Mouse (Mus musculus) neural tube, embryonic 11.5 days (tissue): ENCODE results near the gene Tmem200a. TPM values are rescaled to one million over a fixed set of nuclear protein-coding genes. Genes with fewer than 3 reads are reported as not detected.
"Not testable (repeated sequence)": the region's sequence is repeated elsewhere in the genome, so short reads cannot be mapped to it uniquely, and the experiment has no call there.

Experiments
- ATAC-seq: fragments of 200-750 bp; cut with Nextera tagmentation; 2 replicates; pipeline ENCODE4 v1.8.0; 2017; ENCODE audit warnings: moderate number of reproducible peaks, mild to moderate bottlenecking, moderate TSS enrichment, moderate library complexity; ENCODE audit not compliant: insufficient read depth, low FRiP score, low TSS enrichment
- DNase-seq: peaks from one replicate; pipeline ENCODE4 v3.0.0-alpha.2; 2015; ENCODE audit warnings: low spot score
- H3K27ac ChIP-seq: fragments of 300-500 bp; sonication (generic); 2 replicates; pipeline ENCODE4 v1.5.1; 2014; ENCODE audit warnings: low read depth, mild to moderate bottlenecking, low read length
- H3K27me3 ChIP-seq: fragments of 300-500 bp; sonication (generic); 2 replicates; pipeline ENCODE4 v1.6.1; 2014; ENCODE audit warnings: mild to moderate bottlenecking, low read length, mixed read lengths; ENCODE audit not compliant: control insufficient read depth, insufficient read depth
- H3K36me3 ChIP-seq: fragments of 300-500 bp; sonication (generic); 2 replicates; pipeline ENCODE4 v1.6.1; 2014; ENCODE audit warnings: mild to moderate bottlenecking, low read length, moderate library complexity, mixed read lengths; ENCODE audit not compliant: control insufficient read depth, insufficient read depth
- H3K4me1 ChIP-seq: fragments of 300-500 bp; sonication (generic); 2 replicates; pipeline ENCODE4 v1.6.1; 2014; ENCODE audit warnings: low read length, mixed read lengths; ENCODE audit not compliant: control insufficient read depth, insufficient read depth
- H3K4me2 ChIP-seq: fragments of 300-500 bp; sonication (generic); 2 replicates; pipeline ENCODE4 v1.6.1; 2014; ENCODE audit warnings: low read depth, mild to moderate bottlenecking, moderate library complexity
- H3K4me3 ChIP-seq: fragments of 300-500 bp; sonication (generic); 2 replicates; pipeline ENCODE4 v1.5.1; 2014; ENCODE audit warnings: low read depth, low read length
- H3K9ac ChIP-seq: fragments of 300-500 bp; sonication (generic); 2 replicates; pipeline ENCODE4 v1.6.1; 2014; ENCODE audit warnings: mild to moderate bottlenecking, low read length
- H3K9me3 ChIP-seq: fragments of 300-500 bp; sonication (generic); 2 replicates; pipeline ENCODE4 v1.6.1; 2016; ENCODE audit warnings: low read length; ENCODE audit not compliant: control insufficient read depth
- WGBS: fragments of 180-500 bp; shearing (Covaris S2); extraction: QIAGEN DNeasy Blood & Tissue Kit; methylation state at CpG from one replicate; pipeline ENCODE4 v1.1.7; 2014; 5-methylcytosine and 5-hydroxymethylcytosine counted together
- polyA plus RNA-seq: library from polyadenylated mRNA; unstranded; fragments of >200 nt; fragmentation: Nextera tagmentation; extraction: Ambion mirVana; gene quantifications from 2 replicates; pipeline ENCODE4 v1.2.1, GENCODE M21; 2014

The Tmem200a gene
- polyA plus RNA-seq, 1 experiment from 2014 or later, result 15.0 TPM

DNA sequence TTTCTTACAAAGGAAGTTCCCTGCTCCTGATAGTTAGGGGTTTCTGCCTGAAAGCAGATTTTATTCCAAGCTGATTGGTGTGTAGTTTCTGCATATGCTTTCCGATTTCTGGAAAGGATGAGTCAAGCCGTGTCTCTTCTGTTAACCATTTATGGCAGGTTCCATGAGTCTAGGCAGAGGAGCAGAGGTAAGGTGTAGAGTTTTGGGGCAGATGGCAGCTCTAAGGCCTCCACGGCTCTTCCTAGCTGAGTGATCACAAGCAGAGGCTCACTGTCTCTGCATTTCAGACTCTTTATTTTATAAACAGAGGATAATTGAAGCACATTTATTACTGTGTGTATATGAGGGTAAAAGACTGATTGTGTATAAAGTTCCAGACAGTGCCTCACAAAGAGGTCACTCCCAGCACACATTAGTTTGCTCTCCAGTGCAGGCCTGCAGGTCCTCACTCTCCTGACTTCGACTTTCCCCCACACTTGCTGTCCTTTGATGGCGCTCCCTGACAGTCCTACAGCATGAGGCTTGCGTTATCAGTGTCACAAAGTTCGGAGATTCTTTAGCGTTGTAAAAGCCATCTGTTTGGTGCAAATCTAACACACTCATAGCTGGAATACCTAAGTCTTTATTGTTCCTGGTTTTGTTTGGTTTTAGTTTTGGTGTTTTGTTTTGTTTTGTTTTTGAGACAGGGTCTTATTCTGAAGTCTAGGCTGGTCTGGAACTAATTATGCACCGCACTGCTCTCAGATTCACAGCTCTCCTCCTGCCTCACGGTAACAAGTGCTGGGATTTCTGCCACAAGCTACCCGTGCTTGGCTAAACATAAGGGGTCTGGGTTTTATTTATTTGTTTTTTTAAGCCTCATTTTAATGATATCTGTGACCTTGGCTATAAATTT, 151.1 kb downstream of the Tmem200a start:
- Histone ChIP-seq H3K4me2 (no peak overlapping the region), H3K27me3 (no peaks in the 10 kb centered on the region), H3K27ac (no peak overlapping the region), H3K9me3 (no peaks in the 10 kb centered on the region), H3K36me3 (no peaks in the 10 kb centered on the region), H3K4me3 (no peak overlapping the region), H3K4me1 (peaks cover 15% of the 10 kb centered on the region; the same call in 1 of the 2 replicates), H3K9ac (no peak overlapping the region)
- DNase-seq (no peak), ATAC-seq (no peak)
- WGBS, result 42% methylated on average over 11 of the region's 11 CpGs

DNA sequence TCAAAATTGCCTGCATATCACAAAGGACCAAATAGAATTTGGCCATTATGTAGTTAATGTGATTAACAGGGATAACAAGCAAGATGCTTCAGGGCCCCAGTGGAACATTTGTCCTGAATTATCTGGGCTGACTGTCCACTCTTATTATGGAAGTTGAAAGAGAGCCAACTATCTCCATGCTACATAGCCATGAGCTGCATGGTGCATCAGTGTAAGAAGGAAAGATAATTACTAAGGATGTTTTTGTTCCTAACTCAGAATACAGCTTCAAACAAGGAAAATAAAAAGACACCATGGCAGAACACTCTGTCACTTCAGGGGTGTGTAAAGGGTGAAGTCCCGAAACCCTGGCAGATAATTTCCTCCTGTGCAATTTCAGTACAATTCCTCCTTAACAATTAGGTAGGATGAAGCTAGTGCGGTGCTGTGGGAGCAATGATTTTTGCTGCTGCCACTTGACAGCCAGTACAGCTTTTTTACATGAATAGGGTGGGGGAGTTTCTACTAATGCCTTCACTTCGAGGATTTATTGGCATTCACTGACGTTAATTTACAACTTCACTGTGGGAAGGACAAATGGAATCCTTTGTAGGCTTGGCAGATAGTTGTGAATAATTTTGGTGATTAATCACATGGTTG, 158.1 kb downstream of the Tmem200a start:
- H3K4me2 ChIP-seq, result no peak overlapping the region
- peak; percentile 28 for DNase-seq
- H3K9me3 ChIP-seq, result no peaks in the 10 kb centered on the region
- 0 out of 2 replicates have a peak, but pooled peaks cover 2% of the 10 kb centered on the region for H3K4me1 ChIP-seq
- no peak overlapping the region for H3K27ac ChIP-seq
- H3K36me3 ChIP-seq, result no peaks in the 10 kb centered on the region
- H3K9ac ChIP-seq, result no peak overlapping the region
- H3K27me3 ChIP-seq, result no peaks in the 10 kb centered on the region
- no peak overlapping the region for H3K4me3 ChIP-seq
- 14% methylated on average over 4 of the region's 4 CpGs for WGBS
- peak; percentile 36; the same call in 1 of the 2 replicates for ATAC-seq

DNA sequence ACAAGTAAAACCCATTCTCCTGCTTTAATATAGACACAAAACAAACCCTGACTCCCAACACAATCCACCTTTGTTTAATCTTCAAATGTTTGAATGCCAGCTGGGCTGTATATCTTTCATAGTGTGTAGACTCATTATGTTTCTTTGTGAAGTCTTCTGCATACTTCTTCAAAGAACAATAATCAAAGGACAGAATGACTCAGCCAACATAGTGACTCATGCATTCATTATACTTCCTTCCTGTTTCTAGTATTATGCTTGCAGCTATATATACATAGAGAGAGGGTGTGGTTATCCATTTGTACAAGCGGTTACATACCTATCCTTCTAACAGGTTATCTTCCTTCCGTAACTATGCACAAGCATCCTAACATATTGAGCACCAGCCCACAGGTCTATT, 160.7 kb downstream of the Tmem200a start:
- H3K4me1 ChIP-seq, result 0 out of 2 replicates have a peak, but pooled peaks cover 2% of the 10 kb centered on the region
- H3K27ac ChIP-seq, result no peak overlapping the region
- WGBS, result 65% methylated on average over 2 of the region's 2 CpGs
- no peak overlapping the region for H3K4me2 ChIP-seq
- no peaks in the 10 kb centered on the region for H3K9me3 ChIP-seq
- ATAC-seq (no peak), DNase-seq (no peak)
- no peaks in the 10 kb centered on the region for H3K27me3 ChIP-seq
- H3K36me3 ChIP-seq, result no peaks in the 10 kb centered on the region
- H3K4me3 ChIP-seq, result no peak overlapping the region
- H3K9ac ChIP-seq, result no peak overlapping the region

DNA sequence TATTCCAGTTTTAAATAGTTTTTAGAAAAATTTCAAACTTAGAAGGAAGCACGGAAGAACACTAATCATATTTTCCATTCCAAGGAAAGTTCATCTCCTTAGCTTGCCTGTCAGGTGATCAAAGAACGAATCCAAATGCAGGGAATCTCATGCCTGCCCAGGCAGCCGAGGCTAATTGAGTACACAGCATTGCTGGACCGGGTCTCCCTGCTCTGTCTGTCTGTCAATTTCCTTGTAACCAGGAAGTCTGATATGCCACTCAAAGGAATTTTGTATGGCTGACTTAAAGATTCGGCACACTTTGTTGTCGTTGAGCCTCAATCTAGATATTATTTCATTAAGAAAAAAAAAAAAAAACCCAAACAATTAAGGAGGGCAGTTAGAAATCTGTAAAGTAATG, 168.6 kb downstream of the Tmem200a start:
- Histone ChIP-seq H3K9ac (no peak overlapping the region), H3K36me3 (no peaks in the 10 kb centered on the region), H3K4me3 (no peak overlapping the region), H3K27ac (no peak overlapping the region), H3K4me2 (no peak overlapping the region), H3K4me1 (no peaks in the 10 kb centered on the region), H3K27me3 (no peaks in the 10 kb centered on the region), H3K9me3 (no peaks in the 10 kb centered on the region)
- no peak for DNase-seq
- WGBS, result 56% methylated on average over 6 of the region's 6 CpGs
- ATAC-seq, result no peak

DNA sequence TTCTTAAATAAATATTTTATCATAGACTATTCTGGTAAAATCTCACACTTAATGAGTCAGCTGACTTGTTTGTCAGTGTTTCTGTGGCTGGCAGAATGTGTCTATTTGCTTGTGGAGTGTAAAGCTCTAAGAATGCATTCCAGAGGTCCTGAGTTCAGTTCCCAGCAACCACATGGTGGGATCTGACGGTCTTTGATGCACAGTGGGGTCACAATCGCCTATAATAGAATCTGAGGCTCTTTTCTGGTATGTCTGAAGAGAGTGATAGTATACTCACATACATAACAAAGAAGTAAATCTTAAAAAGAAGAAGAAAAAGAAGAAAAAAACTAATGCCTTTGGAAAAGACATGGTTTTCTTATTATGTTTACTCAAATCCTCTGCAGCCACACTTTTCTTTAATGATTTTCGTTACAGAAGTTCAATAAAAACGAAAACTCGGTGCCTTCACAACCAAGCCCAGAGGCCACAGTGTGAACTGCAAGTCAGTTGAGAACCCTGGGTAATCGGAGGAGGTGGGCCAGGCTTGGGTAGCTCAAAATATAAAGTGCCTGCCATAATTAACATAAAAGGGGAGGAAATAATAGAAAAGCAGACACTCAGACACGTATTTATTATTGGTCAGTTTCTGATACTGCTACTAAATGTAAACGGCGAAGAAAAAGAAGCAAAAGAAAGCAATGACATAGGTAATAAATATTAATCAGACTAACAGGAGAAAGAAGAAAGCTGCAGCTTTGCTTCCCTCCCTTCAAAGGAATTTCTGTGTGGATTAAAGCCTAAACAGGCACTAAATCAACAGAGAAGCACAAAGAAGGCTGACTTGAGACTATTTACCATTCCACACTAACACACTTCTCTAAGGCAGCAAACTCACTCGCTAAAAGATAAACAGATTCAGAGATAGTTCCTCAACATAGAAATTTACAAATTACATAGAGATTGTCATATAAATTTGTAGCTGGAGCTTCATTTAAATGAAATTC, 170.5 kb downstream of the Tmem200a start:
- Histone ChIP-seq H3K27me3 (no peaks in the 10 kb centered on the region), H3K9me3 (no peaks in the 10 kb centered on the region), H3K4me1 (no peaks in the 10 kb centered on the region), H3K27ac (no peak overlapping the region), H3K9ac (no peak overlapping the region), H3K4me2 (no peak overlapping the region), H3K36me3 (no peaks in the 10 kb centered on the region), H3K4me3 (no peak overlapping the region)
- DNase-seq, result peak; percentile 46
- 33% methylated on average over 10 of the region's 10 CpGs for WGBS
- ATAC-seq, result peak; percentile 87

DNA sequence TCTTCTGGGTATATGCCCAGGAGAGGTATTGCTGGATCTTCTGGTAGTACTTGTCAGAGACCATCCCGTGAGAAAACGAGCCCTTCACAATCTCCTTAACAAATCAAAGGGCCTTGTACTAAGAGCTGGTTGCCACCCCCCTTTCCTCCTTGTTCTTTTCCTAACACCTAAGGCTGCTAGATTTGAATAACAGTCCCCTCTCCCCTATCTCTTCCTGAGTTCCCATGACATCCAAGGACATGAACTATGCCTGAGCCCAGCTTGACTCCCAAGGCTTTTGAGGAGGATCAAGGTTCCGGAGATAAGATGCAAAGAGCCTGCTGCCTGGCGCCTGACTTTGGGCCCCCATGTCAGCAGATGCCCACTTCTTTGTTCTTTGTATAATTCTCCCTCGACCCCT, 184.7 kb downstream of the Tmem200a start:
- H3K4me2 ChIP-seq, H3K27ac ChIP-seq, H3K27me3 ChIP-seq, H3K4me1 ChIP-seq, DNase-seq, H3K4me3 ChIP-seq, H3K36me3 ChIP-seq, ATAC-seq, H3K9ac ChIP-seq, H3K9me3 ChIP-seq: not testable (repeated sequence)
- WGBS, result 87% methylated on average over 5 of the region's 5 CpGs

DNA sequence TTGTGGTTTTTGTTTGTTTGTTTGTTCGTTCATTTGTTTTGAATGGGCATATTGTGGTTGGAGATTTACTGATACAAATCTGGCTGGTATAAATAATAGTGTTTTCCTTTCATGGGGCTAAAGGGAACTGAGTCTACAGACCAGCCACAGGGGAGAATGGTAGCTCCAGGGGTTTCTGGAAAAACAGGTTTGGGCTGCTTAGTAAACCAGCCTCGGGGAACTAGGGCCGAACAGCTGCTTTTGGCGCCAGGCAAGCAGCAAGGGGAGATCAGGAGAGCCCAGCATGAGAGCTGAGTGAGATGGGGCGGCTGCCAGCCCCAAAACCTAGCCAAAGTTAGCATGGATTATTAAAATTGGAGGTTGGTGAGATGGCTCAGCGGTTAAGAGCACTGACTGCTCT, 191.6 kb downstream of the Tmem200a start:
- Histone ChIP-seq H3K27ac (no peak overlapping the region), H3K27me3 (no peaks in the 10 kb centered on the region), H3K4me1 (no peaks in the 10 kb centered on the region), H3K4me3 (no peak overlapping the region), H3K9me3 (no peaks in the 10 kb centered on the region), H3K9ac (no peak overlapping the region), H3K36me3 (no peaks in the 10 kb centered on the region), H3K4me2 (no peak overlapping the region)
- DNase-seq (no peak), ATAC-seq (no peak)
- 54% methylated on average over 6 of the region's 6 CpGs for WGBS

DNA sequence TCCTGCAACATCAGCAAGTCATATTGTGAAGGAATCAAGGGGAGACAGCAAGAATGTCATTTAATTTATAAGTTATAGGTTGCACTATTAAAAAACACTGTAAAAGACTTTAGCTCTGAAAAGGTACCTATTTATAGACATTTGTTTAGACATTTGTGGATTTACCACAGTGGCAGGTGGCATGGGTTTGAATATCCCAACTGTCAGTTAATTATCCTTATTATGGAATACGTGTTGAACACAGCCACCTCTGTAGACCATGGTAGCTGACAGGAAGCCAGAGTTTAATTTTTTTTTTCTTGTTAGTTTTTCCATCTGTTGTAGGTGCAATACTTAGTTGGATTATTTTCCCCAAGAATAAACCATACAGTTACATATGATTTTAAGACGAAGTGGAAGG, 194.3 kb downstream of the Tmem200a start:
- no peak for DNase-seq
- Histone ChIP-seq H3K9me3 (no peaks in the 10 kb centered on the region), H3K27me3 (no peaks in the 10 kb centered on the region), H3K9ac (no peak overlapping the region), H3K36me3 (no peaks in the 10 kb centered on the region), H3K4me2 (no peak overlapping the region), H3K4me3 (no peak overlapping the region), H3K27ac (no peak overlapping the region), H3K4me1 (no peaks in the 10 kb centered on the region)
- WGBS, result 93% methylated on average over 2 of the region's 2 CpGs
- no peak for ATAC-seq
